Mouse (Mus musculus): Measurements from ENCODE around the gene 1700021F05Rik. TPM values are rescaled to one million over a fixed set of nuclear protein-coding genes. Genes with fewer than 3 reads are reported as not detected.
A peak's percentile ranks its signal among the peaks of the same experiment; 100 is the strongest.

Gene 1700021F05Rik
- polyA plus RNA-seq, 1 experiment: 7.1 TPM

DNA sequence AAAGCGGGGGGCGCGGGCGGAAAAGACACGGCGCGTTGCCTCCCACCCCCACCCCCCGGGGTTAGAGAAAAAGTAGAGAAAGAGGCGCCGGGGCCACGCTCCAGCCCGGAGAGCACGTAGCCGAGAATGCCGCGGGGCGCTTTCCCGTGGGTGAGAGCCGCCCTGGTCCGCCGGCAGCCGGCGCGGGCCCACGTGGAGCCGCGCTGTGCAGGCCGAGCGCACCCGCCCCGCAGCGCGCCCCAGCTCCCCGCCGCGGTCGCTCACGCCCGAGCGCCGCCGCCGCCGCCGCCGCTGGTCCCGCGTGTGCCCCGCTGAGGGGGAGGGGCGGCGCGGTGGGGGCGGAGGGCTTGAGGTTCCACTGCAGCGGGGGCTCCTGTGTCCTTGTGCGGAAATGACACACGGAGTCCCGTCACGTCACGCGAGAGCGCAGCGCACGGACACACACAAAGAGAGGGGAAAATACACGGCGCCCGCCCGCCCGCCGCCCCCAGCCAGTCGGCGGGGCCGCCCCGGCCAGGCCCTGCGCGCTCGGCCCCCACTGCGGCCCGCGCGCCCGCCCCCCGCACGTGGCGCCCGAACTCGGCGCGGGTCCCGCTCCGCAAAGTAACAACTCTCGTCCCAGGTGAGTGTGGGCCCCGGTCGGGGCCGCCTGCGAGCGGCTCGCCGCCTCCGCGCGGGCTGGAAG lies 61.9 kb downstream of the 1700021F05Rik start, which contains the start of gene Bend3:
Gene Bend3, plus strand, starts transcription at position 81 of the 685 bp plus-strand sequence.
- peak; percentile 67 for DNase-seq
- Histone ChIP-seq H3K4me1 (ENCODE audit: control insufficient read depth, insufficient read depth, low read length) (peaks cover 8% of the 10 kb centered on the region), H3K4me3 (replicated peaks; ENCODE audit: extremely low read depth, low read depth, low read length) (peak within 1 kb of the TSS; percentile 91)
- TF ChIP-seq POLR2A (IDR thresholded peaks at IDR 0.05; ENCODE audit: borderline replicate concordance, extremely low read depth, low read depth, low read length): no peak
- TF ChIP-seq CTCF (IDR thresholded peaks at IDR 0.05; ENCODE audit: insufficient read depth, low read length): no peak
- WGBS: under 1% methylated on average over 89 of the region's 101 CpGs

DNA sequence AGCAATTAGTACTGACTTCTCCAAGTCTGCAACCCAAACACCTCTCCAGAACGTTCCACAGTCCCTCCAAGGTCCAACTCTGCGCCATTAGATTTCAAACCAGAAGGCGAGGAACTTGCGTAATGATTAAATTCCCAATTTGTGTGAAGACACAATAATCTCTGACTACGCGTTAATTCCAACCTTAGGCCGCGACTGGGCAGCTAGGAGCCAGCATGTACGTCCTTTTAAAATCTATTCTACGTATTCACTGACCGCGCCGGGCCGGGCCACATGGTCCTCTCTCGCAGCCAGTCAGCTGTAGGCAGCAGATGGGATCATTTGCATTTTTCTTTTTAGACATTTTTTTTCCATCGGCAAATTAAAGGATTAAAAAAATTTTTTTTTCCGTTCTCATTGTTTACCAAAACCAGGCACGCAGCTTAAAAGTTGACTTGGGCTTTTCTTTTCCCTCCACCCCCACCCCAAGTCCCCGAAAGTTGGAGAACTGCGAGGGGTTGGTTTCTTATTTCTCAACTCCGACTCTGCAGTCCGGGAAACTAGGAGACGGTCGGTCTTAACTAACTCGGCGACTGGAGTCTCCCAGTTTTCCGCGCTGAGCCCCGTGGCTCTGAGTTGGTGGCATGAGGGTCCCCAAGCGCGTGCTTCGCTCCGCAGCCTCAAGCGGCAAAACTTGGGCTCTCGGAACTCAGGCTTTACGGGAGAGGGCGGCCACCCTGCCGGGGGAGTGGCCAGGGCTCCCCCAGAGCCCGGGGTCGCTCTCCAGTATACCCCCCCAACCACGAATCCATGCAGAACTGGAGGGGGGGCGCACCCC lies 62.7 kb downstream of the 1700021F05Rik start:
- peak; percentile 42 for DNase-seq
- WGBS: 3% methylated on average over 41 of the region's 42 CpGs
- peaks cover 5% of the 10 kb centered on the region; the same call in 1 of the 2 replicates for H3K4me1 ChIP-seq (ENCODE audit: control insufficient read depth, insufficient read depth, low read length)
- no peak for TF ChIP-seq CTCF (IDR thresholded peaks at IDR 0.05; ENCODE audit: insufficient read depth, low read length)
- no peak for TF ChIP-seq POLR2A (IDR thresholded peaks at IDR 0.05; ENCODE audit: borderline replicate concordance, extremely low read depth, low read depth, low read length)
- peak overlapping the region; percentile 91 for H3K4me3 ChIP-seq (replicated peaks; ENCODE audit: extremely low read depth, low read depth, low read length)

DNA sequence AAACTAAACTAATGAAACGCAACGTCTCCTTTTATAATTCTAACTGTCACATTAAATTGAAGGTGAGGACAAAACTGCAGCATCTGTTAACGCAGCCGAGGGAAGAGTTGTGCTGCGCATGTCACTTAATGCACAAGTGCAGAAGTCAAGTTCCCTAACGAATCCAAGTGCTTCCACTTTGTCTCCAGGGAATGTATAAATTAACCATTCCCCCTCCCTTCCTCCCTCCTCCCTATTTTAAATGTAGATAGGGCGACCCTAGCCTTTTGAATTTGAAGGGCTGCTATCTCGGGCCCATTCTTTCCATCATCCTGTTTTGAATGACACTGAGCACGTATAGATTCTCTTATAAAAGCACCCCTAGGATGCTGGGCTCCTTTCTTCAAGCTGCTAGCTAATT lies 63.3 kb downstream of the 1700021F05Rik start:
- peaks cover 5% of the 10 kb centered on the region; the same call in 1 of the 2 replicates for H3K4me1 ChIP-seq (ENCODE audit: control insufficient read depth, insufficient read depth, low read length)
- DNase-seq: no peak
- TF ChIP-seq CTCF (IDR thresholded peaks at IDR 0.05; ENCODE audit: insufficient read depth, low read length) (no peak), POLR2A (IDR thresholded peaks at IDR 0.05; ENCODE audit: borderline replicate concordance, extremely low read depth, low read depth, low read length) (no peak)
- WGBS: 50% methylated on average over 9 of the region's 9 CpGs
- H3K4me3 ChIP-seq (replicated peaks; ENCODE audit: extremely low read depth, low read depth, low read length): peak overlapping the region; percentile 39

DNA sequence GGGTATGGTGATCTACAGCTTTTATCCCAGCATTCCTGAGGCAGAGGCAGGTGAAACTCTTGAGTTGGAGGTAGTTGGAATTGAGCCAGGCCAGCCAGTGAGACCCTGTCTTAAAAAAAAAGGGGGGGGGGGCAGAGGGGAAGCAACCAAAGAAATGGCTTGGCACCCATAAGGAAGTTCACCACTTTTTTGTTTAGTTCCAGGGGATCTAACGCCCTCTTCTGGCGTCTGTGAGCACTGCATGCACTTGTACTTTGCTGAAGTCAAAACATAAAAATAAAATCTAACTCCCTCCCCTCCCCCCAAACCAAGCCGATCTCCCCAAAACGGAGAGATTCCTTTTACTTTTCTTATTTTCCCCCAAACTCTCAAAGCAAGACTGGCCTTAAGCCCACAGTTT lies 65.4 kb downstream of the 1700021F05Rik start:
- Histone ChIP-seq H3K4me1 (ENCODE audit: control insufficient read depth, insufficient read depth, low read length) (peaks cover 3% of the 10 kb centered on the region; the same call in 1 of the 2 replicates), H3K4me3 (replicated peaks; ENCODE audit: extremely low read depth, low read depth, low read length) (no peak overlapping the region)
- 44% methylated on average over 4 of the region's 4 CpGs for WGBS
- TF ChIP-seq CTCF (IDR thresholded peaks at IDR 0.05; ENCODE audit: insufficient read depth, low read length) (peak; percentile 24; the same call in 1 of the 2 replicates), POLR2A (IDR thresholded peaks at IDR 0.05; ENCODE audit: borderline replicate concordance, extremely low read depth, low read depth, low read length) (no peak)
- no peak for DNase-seq

Other genes starting within 250 kb of the 1700021F05Rik start
- gene Bend3, start 62.2 kb downstream of the 1700021F05Rik start, polyA plus RNA-seq (2012; rRNA removed): 3.1 and 4.0 TPM in 2 replicates
- gene Gm9803, start 16.9 kb downstream of the 1700021F05Rik start, polyA plus RNA-seq (2012; rRNA removed): 44.3 and 73.8 TPM in 2 replicates
- 212 and 239 TPM in 2 replicates for gene Cd24a, start 37.3 kb upstream of the 1700021F05Rik start, polyA plus RNA-seq (2012; rRNA removed)